Mouse (Mus musculus) cortical plate, adult 2 months (tissue): ENCODE measurements at regions not wholly inside any gene's neighbourhood (a gene's known extent, or its start where the extent isn't known, plus 50 kb on each side); places are given as distances from the start of the nearest gene placed in this dataset.

ENCODE experiments used
- H3K27ac ChIP-seq: fragments of 200-500 bp; 2 replicates; pipeline ENCODE4 v1.5.1; 2012; ENCODE audit warnings: low read length, control low read depth, inconsistent platforms; ENCODE audit not compliant: insufficient read depth
- H3K4me1 ChIP-seq: fragments of 200-500 bp; 2 replicates; pipeline ENCODE4 v1.6.1; 2011; ENCODE audit warnings: low read length; ENCODE audit not compliant: control insufficient read depth, insufficient read depth
- H3K4me3 ChIP-seq: fragments of 200-500 bp; 2 replicates; pipeline ENCODE4 v1.5.1; 2011; ENCODE audit warnings: mild to moderate bottlenecking, low read length, control low read depth; ENCODE audit not compliant: insufficient read depth
- CTCF ChIP-seq: fragments of 200-500 bp; IDR thresholded peaks from 2 replicates; pipeline ENCODE4 v1.5.1; 2011; ENCODE audit warnings: mild to moderate bottlenecking, control low read depth, low read length; ENCODE audit not compliant: insufficient read depth; ENCODE audit errors: extremely low read depth
- POLR2A ChIP-seq: fragments of 200-500 bp; IDR thresholded peaks from 2 replicates; pipeline ENCODE4 v1.6.1; 2011; ENCODE audit warnings: mild to moderate bottlenecking, low read length, control low read depth; ENCODE audit not compliant: insufficient read depth; ENCODE audit errors: extremely low read depth

DNA sequence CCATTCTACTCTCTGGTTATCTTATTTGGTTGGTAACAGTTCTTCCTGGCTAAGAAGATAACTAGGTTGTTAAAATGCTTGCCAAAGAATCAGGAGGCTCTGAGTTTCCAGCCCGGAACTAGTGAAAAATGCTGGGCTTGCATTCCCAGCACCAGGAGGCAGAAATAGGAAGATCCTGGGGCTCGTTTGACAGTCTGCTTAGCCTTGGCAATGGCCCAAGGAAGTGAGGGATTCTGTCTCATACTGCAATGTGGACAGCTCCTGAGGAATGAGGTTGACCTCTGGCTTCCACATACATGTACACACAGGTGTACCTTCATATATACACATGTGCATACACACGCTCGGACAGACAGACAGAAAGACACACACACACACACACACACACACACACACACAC is 340.6 kb upstream of the Id2 start:
- TF ChIP-seq POLR2A (no peak), CTCF (no peak)

DNA sequence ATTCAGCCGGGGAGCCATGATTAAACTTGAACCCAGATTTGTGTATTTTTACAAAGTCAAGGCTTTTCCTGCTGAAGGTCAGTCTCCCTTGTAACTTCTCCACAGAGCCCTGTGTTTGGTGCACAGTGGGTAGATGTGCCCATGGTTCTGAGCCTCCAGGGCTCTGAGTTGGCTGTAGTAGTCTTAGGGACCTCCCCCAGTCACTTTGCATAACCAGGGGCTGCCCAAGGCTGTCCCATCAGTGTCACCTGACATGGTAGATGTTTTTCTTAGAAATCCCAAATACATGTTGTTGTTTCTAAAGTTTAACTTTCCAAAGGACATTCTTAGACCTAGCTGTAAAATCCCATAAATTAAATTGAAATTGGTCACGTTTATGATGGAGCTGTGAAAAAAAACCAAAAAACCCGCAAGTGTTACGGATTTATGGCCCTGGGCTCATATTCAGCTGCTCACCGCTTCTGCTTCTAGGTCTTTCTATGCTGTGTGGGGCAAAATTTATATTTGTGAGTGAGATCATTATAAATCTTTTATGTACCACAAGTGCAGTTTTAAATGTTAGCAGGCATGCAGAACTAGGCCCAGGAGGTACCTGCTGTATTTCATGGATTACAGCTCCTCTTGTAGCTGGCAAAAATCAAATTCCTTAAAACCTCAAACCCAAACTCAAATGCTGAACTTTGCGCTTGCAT is 339.4 kb upstream of the Id2 start:
- Histone ChIP-seq H3K4me1 (no peaks in the 10 kb centered on the region), H3K4me3 (no peak overlapping the region), H3K27ac (no peak overlapping the region)
- no peak for TF ChIP-seq CTCF
- TF ChIP-seq POLR2A = no peak

More for the DNA sequence above, 340.6 kb upstream of the Id2 start:
- Histone ChIP-seq H3K27ac (no peak overlapping the region), H3K4me1 (no peaks in the 10 kb centered on the region), H3K4me3 (no peak overlapping the region)

DNA sequence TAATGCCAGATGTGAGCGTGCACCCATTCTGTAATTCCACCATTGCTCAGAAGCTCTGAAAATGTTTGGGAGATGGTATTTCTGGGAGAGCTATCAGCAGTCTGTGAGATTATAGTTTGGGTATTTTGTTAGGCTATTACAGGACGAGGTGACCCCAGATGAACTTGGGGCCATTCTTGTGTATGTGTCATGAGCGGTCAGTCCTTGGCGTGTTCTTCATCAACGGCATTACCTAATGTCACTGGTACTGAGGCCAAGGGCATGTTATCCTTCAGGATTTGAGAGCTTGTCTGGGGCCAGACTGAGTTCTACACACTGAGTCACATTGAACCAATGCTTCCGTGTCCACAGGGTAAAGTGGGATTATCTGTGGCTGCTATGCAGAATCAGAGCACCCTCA is 335.9 kb upstream of the Id2 start:
- TF ChIP-seq POLR2A (no peak), CTCF (no peak)
- Histone ChIP-seq H3K4me1 (no peaks in the 10 kb centered on the region), H3K27ac (no peak overlapping the region)

DNA sequence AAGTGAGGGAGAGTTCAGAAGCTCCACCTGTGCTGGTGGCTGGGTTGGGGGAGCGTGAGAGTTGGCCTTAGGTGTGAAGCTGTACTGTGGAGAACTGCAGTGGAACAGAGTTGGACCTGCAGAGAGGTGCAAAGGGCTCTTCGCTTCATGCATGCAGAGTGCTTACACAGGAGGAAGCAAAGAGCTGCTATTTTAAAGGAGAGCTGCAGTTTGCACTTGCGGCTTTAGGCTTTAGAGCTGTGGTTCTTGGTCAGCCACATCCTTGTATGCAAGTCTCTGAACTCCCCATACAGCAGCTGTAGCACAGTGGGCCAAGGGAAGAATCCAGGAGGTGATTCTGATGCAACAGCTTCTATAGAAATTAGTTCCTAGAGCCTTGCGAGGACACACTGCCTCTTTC is 334.0 kb upstream of the Id2 start:
- Histone ChIP-seq H3K4me1 (no peaks in the 10 kb centered on the region), H3K27ac (no peak overlapping the region), H3K4me3 (no peak overlapping the region)
- no peak for TF ChIP-seq CTCF
- TF ChIP-seq POLR2A = no peak

More for the DNA sequence above, 335.9 kb upstream of the Id2 start:
- no peak overlapping the region for H3K4me3 ChIP-seq

DNA sequence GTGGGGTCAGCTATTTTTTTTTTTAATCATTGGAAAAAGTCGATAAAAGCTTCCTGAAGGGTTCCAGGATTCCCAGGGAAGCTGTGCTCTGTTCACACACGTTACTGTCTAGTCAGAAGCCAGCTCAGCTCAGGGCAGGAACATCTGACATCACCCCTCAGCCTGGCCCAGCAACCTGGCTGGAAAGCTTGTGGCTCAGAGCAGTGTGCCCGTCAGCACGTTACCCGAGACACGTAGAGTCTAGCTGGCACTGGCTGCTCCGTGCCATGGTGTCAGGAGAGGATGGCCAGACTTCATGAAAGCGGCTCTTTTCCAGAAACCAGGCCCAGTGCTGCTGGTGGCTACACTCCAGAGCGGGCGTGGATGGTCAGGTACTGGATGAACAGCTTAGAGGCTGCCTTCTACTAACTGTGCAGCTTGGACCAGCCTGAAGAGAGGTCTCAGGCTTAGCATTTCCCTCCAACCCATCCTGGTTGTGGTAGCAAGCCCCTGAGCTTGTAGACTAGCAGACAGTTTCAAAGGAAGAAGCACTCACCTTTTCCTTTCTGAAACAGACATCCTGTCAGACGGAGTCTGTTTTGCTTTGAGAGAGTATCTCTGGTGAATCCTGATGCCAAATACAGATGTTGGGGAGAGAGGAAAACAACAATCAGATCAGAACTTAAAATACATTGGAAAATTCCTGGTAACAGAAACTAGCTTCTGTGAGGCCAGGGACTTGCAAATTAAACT is 331.1 kb upstream of the Id2 start:
- H3K4me3 ChIP-seq = no peak overlapping the region
- H3K4me1 ChIP-seq = no peaks in the 10 kb centered on the region
- TF ChIP-seq CTCF (no peak), POLR2A (no peak)
- no peak overlapping the region for H3K27ac ChIP-seq

DNA sequence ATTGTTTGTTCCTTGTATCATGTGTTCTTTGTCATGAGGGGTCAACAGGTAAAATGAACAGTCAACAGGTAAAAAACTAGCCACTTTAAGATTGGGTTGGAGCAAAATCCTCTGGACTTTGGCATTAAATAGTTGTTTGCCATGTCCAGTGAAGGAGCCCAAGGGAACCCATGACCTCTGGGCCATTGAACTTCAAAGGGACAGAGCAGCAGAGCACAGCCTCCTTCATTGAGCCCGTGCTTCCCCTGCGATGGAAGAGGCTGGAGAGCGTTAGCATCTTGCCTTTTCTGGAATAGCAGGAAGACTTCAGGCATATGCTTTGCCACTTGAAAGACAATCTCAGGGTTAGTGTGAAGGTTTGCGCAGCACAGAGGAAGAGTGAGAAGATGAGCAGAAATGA is 320.4 kb upstream of the Id2 start:
- TF ChIP-seq POLR2A (no peak), CTCF (no peak)
- no peak overlapping the region for H3K27ac ChIP-seq
- H3K4me1 ChIP-seq = no peaks in the 10 kb centered on the region
- no peak overlapping the region for H3K4me3 ChIP-seq

DNA sequence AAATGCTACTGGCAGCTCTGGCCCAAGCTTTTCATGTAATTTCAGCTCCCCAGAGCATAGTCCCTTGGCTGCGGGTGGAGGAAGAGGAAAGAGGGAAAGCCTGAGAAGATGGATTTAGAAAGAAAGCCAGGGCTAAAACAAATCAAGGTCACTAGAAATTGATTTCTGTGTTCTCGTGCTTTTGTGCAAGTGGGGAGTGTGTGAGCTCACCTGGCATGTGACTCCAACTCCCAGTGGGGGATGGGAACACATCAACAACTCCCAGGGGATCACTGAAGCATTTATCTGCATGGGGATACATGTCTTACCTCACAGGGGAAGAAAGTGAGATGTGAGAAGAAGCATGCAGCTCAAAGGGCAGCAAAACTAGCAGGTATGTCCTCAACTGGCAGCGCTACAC is 319.6 kb upstream of the Id2 start:
- Histone ChIP-seq H3K4me1 (no peaks in the 10 kb centered on the region), H3K4me3 (no peak overlapping the region), H3K27ac (no peak overlapping the region)
- TF ChIP-seq CTCF (no peak), POLR2A (no peak)

DNA sequence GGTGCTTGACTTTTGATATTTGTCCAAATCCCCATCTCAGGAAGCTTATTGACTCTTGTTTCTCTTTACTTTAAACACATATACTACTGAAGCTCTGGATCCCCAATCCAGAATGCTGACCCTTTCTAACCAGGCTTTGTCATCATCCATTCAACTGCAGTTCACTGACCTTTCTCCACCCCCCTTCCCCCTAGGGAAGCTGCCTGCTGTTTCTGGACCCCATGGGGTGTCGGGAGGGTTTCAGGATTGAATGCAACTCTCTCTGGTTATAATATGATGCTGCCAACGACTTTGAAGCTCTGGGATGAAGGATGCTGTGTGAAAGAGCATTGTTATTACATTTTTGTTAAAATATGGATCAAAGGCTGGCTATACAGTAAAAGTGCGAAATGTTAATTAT is 318.7 kb upstream of the Id2 start:
- TF ChIP-seq CTCF = no peak
- no peak for TF ChIP-seq POLR2A
- H3K4me3 ChIP-seq = no peak overlapping the region
- no peaks in the 10 kb centered on the region for H3K4me1 ChIP-seq
- no peak overlapping the region for H3K27ac ChIP-seq

DNA sequence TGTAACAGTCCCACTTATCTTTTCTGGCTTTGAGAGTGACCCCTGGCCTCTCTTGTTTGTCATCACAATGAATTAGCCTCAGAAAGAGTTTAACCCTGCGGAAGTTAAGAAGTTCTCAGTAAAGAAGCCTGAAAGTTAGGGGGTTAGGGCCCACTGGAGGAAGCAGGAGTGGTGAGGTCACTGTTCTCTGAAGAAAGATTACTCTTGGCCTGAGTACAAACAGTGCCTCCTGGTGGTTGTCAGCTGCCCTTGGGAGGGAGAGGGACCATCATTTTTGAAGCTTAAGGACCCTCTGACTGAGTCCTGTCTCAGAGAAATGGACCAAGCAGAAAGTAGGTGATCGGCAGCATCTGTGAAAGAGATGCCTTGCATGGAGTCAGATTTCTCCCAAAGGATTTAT is 318.3 kb upstream of the Id2 start:
- TF ChIP-seq CTCF (no peak), POLR2A (no peak)
- Histone ChIP-seq H3K27ac (no peak overlapping the region), H3K4me3 (no peak overlapping the region), H3K4me1 (no peaks in the 10 kb centered on the region)

DNA sequence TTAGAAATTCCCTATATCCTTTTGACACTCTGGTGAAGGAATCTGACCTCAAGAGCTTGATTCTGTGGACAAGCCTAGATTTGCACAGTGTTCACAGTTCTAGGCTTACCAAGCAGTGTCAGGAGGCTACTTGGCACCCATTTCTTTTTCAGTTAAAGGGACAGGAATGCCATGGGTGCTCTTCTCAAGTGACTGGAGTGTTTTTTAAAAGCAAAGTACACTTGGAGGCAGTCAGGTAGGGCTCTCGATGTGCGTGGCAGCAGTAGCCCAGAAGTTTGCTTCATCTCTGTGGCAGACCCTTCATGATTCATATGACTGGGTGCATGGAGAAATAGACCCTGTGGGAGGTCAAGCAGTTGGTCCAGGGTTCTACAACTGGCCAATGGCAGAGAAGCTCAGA is 310.4 kb upstream of the Id2 start:
- Histone ChIP-seq H3K27ac (no peak overlapping the region), H3K4me1 (no peaks in the 10 kb centered on the region), H3K4me3 (no peak overlapping the region)
- TF ChIP-seq CTCF = no peak
- TF ChIP-seq POLR2A = no peak
